Mouse (Mus musculus): ENCODE measurements around the gene Coil.

Gene Coil

GRCm38 (mm10) chr11:88970202-88970732 lies at the start of gene Coil:
TSS of gene Coil (plus strand) at chr11:88970252.
- DNase-seq (ENCODE audit: low spot score): peak; percentile 23

DNA sequence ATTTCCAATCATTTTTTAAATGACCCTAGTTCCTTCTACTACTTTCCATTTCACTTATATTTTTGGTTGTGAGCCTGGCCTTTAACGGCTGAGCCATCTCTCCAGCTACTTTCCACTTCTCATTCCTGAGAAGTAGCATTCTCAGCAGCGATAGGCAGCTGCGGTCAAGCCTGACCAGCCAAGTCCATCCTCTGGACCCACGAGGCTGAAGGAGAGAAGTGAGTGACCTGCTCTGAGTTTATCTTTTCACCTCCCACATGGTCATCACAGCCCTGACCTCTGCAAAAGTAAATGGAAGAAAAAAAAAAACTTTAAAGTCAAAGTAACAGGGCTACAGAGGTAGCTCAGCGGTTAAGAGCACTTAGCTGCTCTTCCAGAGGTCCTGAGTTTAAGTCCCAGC lies 43.5 kb upstream of the Coil start:
- no peak for DNase-seq (ENCODE audit: low spot score)

DNA sequence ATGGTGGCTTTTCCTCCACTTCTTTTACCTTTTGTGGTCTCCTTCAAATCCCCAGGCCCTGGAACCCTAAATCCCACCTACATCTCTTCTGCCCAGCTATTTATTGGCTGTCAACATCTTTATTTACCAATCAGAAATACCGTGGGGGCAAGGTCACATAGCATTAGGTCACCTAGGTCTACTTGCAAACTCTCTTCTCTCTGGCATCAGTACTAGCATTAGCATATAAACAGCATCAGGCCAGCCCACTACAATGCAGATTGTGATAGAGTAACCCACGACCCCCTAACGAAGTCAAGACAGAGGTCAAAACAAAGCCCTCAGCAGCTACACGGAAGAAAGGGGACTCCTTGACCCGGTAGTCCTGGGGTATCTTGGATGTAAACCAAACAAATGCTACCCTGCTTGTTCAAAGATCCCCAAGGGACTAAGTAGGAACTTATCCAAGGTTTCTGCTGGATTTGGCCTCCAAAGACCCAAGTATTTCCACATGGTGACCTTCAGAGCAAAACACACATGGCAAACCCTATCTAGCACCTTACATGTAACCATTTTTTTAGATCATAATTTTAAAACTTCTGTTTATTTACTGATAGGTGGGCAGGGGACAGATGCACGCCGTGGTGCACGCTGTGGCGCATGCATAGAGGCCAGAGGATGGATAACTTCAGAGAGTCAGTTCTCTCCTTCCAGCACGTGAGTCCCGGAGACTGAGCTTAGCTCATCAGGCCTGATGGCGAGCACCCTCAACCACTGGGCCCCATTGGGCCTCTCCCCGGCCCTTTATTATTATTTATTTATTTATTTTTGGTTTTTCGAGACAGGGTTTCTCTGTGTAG lies 38.1 kb upstream of the Coil start:
- DNase-seq (ENCODE audit: low spot score): no peak

GRCm38 (mm10) chr11:88933030-88933429 lies 37.0 kb upstream of the Coil start:
- no peak for DNase-seq (ENCODE audit: low spot score)

- no peak for DNase-seq (ENCODE audit: low spot score)
These were observed 35.7 kb upstream of the Coil start for GRCm38 (mm10) chr11:88934089-88935000.

DNA sequence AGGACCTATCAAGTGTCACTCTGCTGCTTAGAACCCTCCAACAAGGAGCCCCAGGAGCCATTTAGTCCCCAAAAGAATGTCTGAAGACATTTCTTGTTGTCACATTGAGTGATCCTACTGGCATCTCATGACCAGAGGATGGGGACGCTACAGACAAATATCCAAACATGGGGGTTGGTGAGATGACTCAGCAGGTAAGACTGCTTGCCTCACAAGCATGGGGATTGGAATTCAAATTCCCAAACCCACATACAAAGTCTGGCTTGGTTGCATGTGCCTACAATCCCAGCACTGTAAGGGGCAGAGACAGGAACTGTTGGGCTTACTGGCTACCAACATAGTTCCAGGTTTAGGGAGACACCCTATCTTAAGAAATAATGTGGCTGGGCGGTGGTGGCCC lies 32.2 kb upstream of the Coil start:
- DNase-seq (ENCODE audit: low spot score): no peak

DNA sequence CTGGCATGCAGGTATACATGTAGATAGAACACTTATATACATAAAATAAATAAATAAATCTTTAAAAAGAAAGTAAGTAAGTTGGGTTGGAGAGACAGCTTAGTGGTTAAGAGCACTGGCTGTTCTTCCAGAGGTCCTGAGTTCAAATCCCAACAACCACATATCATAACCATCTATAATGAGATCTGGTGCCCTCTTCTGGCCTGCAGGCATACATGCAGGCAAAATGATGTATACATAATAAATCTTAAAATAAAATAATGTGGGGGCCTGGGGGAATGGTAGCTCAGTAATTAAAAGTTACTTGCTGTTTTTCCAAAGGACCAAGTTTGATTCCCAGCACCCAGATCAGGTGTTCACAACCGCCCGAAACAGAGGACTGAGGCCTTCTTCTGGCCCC lies 31.3 kb upstream of the Coil start:
- DNase-seq (ENCODE audit: low spot score): no peak

DNA sequence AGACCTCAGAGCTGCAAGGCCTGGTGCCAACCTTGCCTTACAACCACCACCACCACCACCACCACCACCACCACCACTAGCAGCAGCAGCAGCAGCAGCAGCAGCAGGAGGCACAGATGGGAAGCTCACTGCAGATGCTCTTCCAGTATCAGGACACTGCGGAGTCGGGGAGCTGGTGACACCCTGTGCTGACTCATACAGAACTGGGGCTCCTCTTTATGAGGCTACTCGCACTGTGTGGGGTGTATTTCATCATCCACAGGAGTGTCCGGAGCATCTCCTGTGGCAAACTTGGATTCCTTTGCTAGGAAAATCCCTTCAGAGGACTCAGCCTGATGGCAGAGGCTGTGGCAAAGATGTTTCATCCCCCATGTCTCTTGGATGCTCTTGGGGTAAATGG lies 30.4 kb upstream of the Coil start:
- no peak for DNase-seq (ENCODE audit: low spot score)

DNA sequence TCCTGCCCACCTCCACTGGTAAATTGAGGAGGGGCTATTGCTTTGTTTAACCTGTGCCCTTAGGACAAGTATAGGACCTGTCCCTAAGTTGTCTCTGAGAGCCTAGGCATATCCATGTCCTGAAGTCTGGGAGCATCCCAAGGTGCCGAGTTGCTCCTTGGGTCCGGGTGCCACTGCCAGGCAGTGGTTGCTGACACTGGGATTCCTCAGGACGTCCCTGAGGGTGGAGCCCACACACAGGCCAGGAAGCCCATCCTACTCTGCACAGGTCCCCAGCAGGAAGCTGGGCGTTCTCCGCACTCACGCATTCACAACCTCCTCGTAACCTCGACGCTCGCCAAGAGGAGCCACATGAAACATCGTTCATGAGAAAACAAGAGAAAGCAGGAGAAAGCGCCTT lies 28.6 kb upstream of the Coil start:
- DNase-seq (ENCODE audit: low spot score): no peak

DNA sequence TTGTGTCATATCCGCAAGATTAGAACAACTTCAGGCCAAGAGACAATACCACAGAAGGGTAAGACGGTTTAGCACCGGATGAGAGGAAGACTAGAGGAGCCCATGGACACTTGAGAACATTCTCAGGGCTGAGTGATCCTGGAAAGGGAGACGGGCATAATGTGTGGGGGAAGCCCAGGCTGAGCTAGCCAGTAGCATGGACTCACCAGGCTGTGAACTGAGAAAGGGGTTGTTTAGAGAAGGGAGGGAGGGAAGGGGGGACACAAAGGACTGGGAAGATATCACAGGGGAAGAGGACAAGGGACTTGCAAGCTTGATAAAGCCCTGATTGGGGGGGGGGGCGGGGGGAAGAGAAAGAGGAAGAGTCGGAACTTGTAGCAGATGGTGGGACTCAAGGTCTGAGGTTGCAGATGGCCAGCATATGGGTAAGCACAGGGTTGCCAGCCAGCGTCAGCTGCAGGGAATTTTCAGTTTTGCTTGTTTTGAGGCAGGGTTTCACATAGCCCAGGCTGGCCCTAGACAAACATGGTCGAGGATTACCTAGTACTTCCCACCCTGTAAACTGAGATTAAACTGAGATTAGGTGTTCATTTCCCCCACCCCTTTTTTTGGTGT lies 24.0 kb upstream of the Coil start:
- no peak for DNase-seq (ENCODE audit: low spot score)

GRCm38 (mm10) chr11:88948896-88949295 lies 21.2 kb upstream of the Coil start:
- no peak for DNase-seq (ENCODE audit: low spot score)

DNA sequence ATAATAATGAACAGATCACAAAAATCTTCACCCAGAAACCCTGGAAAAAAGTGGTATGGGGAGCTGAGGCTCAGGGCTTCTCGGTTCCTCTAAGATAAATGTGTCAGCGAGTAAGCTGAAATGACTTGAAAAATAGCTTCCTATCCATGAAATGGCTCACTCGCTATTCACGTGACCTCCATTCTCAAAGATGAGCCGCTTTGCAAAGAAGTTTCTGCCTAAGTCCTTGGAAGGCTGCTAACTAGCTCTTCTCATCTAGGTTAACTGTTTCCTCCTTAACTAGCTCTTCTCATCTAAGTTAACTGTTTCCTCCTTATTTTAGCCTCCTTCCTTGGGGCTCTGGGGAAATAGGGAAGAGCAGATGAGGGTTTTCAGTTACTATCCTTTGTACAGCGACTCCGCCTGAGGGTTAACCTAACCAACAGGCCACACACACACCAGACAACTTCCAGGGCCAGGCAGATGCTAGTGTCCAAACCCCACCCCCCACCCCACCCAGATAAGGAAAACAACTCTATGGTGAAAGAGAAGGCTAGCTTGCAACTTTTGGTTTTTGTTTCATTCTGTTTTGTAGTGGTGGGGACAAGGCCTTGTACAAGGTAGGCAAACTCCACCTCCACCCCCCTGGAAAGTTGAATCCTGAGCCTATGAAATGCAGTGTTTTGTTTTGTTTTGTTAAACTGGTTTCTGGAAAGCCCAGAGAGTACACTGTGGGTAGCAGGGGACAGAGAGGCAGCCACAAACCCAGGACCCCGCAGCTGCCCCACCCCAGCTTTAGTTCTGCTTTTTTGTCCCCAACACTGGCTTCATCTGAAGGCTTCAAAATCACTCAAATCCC lies 20.0 kb upstream of the Coil start:
- no peak for DNase-seq (ENCODE audit: low spot score)

GRCm38 (mm10) chr11:88950640-88951250 lies 19.3 kb upstream of the Coil start:
- no peak for DNase-seq (ENCODE audit: low spot score)

GRCm38 (mm10) chr11:88951576-88951975 lies 18.5 kb upstream of the Coil start:
- no peak for DNase-seq (ENCODE audit: low spot score)

- DNase-seq (ENCODE audit: low spot score): no peak
These were observed 17.9 kb upstream of the Coil start for GRCm38 (mm10) chr11:88952117-88952516.

DNA sequence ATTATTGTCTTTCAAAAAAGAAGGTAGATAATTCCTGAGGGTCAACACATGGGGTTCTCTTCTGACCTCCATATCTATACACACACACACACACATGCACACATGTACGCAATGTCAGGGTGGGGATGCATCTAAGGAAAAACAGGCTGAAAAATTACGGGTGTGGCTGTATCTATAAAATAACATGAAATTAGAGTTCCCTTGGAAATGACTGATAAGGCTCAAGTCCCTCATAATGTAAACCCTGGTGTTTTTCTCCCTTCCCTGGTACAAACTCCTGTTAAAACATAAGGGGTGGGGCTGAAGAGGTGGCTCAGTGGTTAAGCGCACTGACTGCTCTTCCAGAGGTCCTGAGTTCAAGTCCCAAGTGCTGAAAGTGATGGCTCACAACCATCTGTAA lies 16.5 kb upstream of the Coil start:
- no peak for DNase-seq (ENCODE audit: low spot score)

GRCm38 (mm10) chr11:88954803-88955202 lies 15.2 kb upstream of the Coil start:
- DNase-seq (ENCODE audit: low spot score): peak; percentile 79

GRCm38 (mm10) chr11:88955217-88955969 lies 14.7 kb upstream of the Coil start, which contains the start of gene Scpep1:
TSS of gene Scpep1 (minus strand) at chr11:88955465.
- DNase-seq (ENCODE audit: low spot score): peak; percentile 98

DNA sequence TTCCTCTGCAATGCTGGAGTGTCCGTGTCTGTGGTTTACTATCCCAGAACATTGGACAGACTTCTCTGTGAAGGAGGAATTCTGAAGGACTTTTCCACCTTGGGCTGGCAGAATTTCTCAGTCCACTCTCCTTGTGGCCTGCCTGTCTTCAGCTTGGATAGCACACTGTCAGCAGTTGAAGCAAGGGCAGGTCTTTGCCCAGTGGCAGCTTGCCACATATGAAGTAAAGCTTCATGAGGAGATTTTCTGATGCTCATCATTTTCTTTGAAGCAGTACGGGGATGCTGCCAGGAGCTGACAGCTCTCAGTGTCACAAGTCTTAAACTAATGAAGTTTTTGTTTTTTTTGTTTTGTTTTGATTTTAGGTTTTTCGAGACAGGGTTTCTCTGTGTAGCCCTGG lies 11.2 kb upstream of the Coil start:
- DNase-seq (ENCODE audit: low spot score): no peak

DNA sequence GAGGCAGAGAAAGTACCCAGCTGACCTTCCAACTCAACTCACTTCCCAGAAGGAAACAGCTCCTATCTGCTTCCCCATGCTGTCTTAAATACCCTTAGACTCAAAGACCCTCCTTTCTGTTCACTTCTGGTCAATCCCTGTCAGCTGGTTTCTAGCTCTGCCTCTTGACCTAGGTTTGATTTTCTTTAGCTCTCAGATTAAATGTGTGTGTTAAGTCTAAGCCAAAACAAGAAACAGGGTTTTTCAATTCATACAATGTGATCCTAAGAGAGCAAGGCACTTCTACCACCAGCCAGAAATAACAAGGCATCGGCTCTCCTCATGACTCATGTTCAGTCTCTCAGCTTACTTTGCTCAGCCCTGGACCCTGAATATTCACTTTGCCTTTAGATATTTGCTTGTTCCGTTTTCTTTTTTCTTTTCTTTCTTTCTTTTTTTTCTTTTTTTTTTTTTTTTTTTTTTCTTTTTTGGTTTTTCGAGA lies 3.1 kb upstream of the Coil start, which contains the start of gene Elobl:
Gene Elobl, minus strand, starts transcription at position 51 of the 481 bp plus-strand sequence.
- DNase-seq (ENCODE audit: low spot score): no peak
